Mouse (Mus musculus): Measurements from ENCODE around the gene Spg11. TPM values are rescaled to one million over a fixed set of nuclear protein-coding genes. Genes with fewer than 3 reads are reported as not detected.
A peak's percentile ranks its signal among the peaks of the same experiment; 100 is the strongest.

Spg11 gene
- polyA plus RNA-seq, 1 experiment from 2014 or later, result 4.7 TPM

DNA sequence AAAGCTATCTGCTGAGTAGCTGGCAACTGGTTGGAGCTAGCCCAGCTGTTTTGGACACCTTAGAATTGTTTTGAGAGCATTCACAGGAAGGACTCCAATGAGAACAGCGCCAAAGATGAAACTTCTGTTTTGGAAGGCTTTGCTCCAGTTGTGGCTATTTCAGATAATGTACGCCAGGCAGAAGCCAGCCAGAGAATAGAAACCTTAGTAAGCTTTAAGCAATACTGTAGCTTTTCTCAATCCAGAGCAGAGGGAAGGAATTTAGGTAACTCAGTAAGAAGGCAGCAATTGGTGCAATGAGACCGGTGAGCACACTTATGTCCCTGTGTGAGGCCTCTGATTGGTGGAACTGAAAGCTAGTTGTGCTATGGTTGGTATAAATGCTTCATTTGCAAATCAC is 24.9 kb upstream of the Spg11 start:
- no peak for ATAC-seq (replicated peaks; ENCODE audit: insufficient number of reproducible peaks, insufficient read depth, low FRiP score, low read depth)
- peaks cover 9% of the 10 kb centered on the region for H3K4me1 ChIP-seq (replicated peaks)
- no peak overlapping the region for H3K4me3 ChIP-seq
- H3K9ac ChIP-seq, result no peak overlapping the region
- H3K9me3 ChIP-seq (replicated peaks), result no peaks in the 10 kb centered on the region
- H3K27ac ChIP-seq, result no peak overlapping the region
- H3K27me3 ChIP-seq, result no peaks in the 10 kb centered on the region
- WGBS, result 88% methylated on average over 3 of the region's 3 CpGs
- H3K36me3 ChIP-seq, result no peaks in the 10 kb centered on the region
- H3K4me2 ChIP-seq, result no peak overlapping the region

DNA sequence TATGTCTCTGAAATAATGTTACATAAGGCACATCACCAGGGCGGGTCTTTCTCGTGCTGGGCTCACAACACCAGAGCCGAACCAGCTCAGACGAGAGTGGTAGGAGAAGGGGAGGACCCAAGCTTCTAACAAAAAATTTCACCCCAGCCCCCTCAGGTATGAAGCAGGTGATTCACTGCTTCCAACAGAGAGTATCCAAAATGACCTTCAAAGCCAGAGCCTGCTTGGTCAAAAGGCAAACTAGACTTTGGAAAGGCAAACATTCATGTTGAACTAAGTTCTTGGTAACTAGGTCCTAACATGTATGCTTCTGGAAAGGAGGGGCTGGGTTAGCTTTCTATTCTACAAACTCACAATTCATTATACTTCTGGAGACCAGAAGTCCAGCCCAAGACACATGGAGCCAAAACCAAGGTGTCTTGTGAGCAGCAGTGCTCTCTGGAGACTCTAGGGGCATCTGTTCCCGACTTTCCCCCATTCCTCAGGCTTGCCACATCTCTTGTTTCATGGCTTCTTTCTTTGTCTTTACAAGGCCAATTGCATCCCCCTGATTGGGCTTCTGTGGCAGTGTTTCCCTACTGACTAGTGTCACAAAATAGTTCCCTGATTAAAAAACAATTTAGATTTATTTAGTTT is 23.3 kb upstream of the Spg11 start:
- H3K4me3 ChIP-seq, result no peak overlapping the region
- peaks cover under 1% of the 10 kb centered on the region; the same call in 1 of the 2 replicates for H3K4me1 ChIP-seq (replicated peaks)
- H3K4me2 ChIP-seq, result no peak overlapping the region
- H3K27me3 ChIP-seq, result no peaks in the 10 kb centered on the region
- no peaks in the 10 kb centered on the region for H3K9me3 ChIP-seq (replicated peaks)
- H3K27ac ChIP-seq, result no peak overlapping the region
- no peaks in the 10 kb centered on the region for H3K36me3 ChIP-seq
- 69% methylated on average over 5 of the region's 5 CpGs for WGBS
- no peak overlapping the region for H3K9ac ChIP-seq
- no peak for ATAC-seq (replicated peaks; ENCODE audit: insufficient number of reproducible peaks, insufficient read depth, low FRiP score, low read depth)

DNA sequence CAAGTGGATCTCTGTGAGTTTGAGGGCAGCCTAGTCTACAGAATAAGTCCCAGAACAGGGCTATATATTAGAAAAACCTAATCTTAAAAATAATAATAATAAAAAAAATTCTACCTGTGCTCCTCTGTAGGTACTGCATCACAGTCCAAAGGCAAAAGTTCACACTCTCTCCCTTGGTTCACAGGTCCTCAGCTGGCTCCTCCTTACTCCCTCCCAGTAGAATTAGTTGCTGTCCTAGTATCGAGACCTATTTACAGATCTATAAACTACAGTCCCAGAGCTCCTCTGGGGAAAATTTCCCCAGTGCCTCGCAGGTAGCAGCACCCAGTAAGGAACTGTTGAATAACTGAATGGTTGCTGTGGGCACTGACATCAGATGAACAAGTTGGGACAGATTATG is 22.6 kb upstream of the Spg11 start:
- no peak overlapping the region for H3K4me2 ChIP-seq
- WGBS, result 71% methylated on average over 2 of the region's 2 CpGs
- no peaks in the 10 kb centered on the region for H3K9me3 ChIP-seq (replicated peaks)
- no peaks in the 10 kb centered on the region for H3K4me1 ChIP-seq (replicated peaks)
- no peaks in the 10 kb centered on the region for H3K27me3 ChIP-seq
- no peak overlapping the region for H3K9ac ChIP-seq
- H3K4me3 ChIP-seq, result no peak overlapping the region
- no peaks in the 10 kb centered on the region for H3K36me3 ChIP-seq
- H3K27ac ChIP-seq, result no peak overlapping the region
- ATAC-seq (replicated peaks; ENCODE audit: insufficient number of reproducible peaks, insufficient read depth, low FRiP score, low read depth), result no peak

DNA sequence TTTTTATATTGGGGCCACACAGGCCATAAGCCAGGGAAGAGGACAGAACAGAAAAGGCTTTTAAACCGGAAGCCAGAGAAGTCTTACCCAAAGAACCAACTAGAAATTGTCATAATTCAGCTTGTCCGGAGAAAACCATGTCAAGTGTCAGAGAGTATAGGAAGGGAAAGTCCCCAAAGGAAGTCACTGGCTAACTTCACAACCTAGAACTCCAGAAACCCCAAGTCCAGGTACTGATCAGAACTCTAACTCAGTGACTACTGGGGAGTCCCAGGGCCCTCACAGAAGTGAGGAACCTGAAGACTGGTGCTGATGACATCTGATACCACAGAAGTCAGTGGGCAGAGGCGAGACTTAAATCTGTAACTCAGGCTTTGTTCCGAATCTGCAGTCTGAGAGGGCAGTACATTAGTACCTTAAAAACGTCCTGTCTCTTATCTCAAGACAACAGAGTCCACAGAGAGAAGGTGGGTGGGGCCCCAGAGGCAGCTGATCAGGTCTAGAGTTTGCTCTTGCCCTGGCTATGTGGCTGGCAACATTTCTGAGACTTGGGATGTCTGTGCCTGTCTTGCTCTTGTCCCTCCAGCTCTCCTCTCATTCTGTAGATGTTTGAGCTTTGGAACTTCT is 19.8 kb upstream of the Spg11 start:
- ATAC-seq (replicated peaks; ENCODE audit: insufficient number of reproducible peaks, insufficient read depth, low FRiP score, low read depth), result no peak
- H3K4me2 ChIP-seq, result no peak overlapping the region
- H3K4me1 ChIP-seq (replicated peaks), result no peaks in the 10 kb centered on the region
- H3K9me3 ChIP-seq (replicated peaks), result no peaks in the 10 kb centered on the region
- H3K36me3 ChIP-seq, result no peaks in the 10 kb centered on the region
- H3K27me3 ChIP-seq, result no peaks in the 10 kb centered on the region
- H3K4me3 ChIP-seq, result no peak overlapping the region
- no peak overlapping the region for H3K9ac ChIP-seq
- H3K27ac ChIP-seq, result no peak overlapping the region
- 47% methylated on average over 5 of the region's 5 CpGs for WGBS

DNA sequence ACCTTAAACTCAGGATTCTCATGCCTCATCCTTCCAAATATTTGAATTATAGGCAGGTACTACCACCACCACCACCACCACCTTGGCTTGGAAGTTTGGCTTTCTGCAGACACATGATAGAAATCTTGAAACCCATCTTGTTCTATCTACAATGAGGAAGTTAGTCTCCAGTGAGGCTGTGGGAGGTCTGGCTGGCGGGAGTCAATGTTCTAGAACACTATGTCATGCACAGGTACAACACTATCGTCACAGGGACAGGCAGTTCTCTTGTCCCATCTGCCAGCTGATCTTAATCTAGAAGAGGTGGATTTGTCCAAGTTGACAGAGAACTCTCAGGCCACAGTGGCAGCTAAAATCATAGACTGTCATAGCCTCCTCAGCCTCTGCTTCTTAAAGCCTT is 14.4 kb upstream of the Spg11 start:
- no peaks in the 10 kb centered on the region for H3K4me1 ChIP-seq (replicated peaks)
- 61% methylated on average over 2 of the region's 2 CpGs for WGBS
- H3K4me2 ChIP-seq, result no peak overlapping the region
- H3K9me3 ChIP-seq (replicated peaks), result no peaks in the 10 kb centered on the region
- no peak overlapping the region for H3K4me3 ChIP-seq
- H3K36me3 ChIP-seq, result no peaks in the 10 kb centered on the region
- ATAC-seq (replicated peaks; ENCODE audit: insufficient number of reproducible peaks, insufficient read depth, low FRiP score, low read depth), result no peak
- H3K27me3 ChIP-seq, result no peaks in the 10 kb centered on the region
- H3K9ac ChIP-seq, result no peak overlapping the region
- H3K27ac ChIP-seq, result no peak overlapping the region

DNA sequence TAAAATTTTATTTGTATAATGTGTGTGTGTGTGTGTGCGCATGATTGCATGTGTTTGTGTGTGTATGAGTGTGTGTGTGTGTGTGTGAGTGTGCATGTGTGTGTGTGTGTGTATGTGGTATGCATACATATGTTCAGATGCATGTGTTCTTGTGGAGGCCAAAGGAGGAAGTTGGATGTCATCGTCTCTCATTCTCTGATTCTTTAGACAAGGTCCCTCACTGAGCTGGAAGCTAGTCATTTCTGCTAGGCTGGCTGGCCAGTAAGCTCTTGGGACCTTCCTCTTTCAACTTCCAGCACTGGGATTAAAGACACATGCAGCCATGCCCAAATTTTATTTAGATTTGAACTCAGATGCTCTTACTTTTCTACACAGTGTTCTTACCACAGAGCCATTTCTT is 13.9 kb upstream of the Spg11 start:
- WGBS, result 63% methylated on average over 2 of the region's 2 CpGs

DNA sequence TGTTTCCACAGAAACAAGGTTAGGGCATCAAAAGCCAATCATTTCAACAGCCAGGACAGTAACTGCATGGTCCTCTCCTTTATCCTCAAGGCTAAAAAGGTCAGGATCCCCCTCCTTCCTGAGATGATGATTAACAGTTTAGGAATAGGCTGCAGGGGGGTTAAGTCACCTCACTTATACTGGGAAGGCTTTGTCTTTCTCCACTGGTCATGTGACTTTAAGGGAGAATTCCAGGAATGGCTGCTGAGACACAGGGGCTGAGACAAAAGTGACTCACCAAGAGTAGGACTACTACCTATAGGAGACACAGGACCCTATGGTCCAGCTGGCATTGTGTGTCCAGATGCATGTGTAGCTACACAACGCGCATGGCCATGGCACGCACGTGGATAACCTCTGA is 9.4 kb upstream of the Spg11 start:
- Histone ChIP-seq H3K9ac (no peak overlapping the region), H3K4me3 (no peak overlapping the region), H3K4me2 (no peak overlapping the region), H3K27ac (no peak overlapping the region), H3K27me3 (no peaks in the 10 kb centered on the region), H3K36me3 (no peaks in the 10 kb centered on the region), H3K9me3 (replicated peaks) (no peaks in the 10 kb centered on the region), H3K4me1 (replicated peaks) (peaks cover 10% of the 10 kb centered on the region; the same call in 1 of the 2 replicates)
- WGBS, result 95% methylated on average over 4 of the region's 4 CpGs
- no peak for ATAC-seq (replicated peaks; ENCODE audit: insufficient number of reproducible peaks, insufficient read depth, low FRiP score, low read depth)

More for the DNA sequence above, 13.9 kb upstream of the Spg11 start:
- Histone ChIP-seq H3K27ac (no peak overlapping the region), H3K4me1 (replicated peaks) (no peaks in the 10 kb centered on the region), H3K9ac (no peak overlapping the region), H3K27me3 (no peaks in the 10 kb centered on the region), H3K36me3 (no peaks in the 10 kb centered on the region), H3K9me3 (replicated peaks) (no peaks in the 10 kb centered on the region), H3K4me3 (no peak overlapping the region), H3K4me2 (no peak overlapping the region)
- no peak for ATAC-seq (replicated peaks; ENCODE audit: insufficient number of reproducible peaks, insufficient read depth, low FRiP score, low read depth)

DNA sequence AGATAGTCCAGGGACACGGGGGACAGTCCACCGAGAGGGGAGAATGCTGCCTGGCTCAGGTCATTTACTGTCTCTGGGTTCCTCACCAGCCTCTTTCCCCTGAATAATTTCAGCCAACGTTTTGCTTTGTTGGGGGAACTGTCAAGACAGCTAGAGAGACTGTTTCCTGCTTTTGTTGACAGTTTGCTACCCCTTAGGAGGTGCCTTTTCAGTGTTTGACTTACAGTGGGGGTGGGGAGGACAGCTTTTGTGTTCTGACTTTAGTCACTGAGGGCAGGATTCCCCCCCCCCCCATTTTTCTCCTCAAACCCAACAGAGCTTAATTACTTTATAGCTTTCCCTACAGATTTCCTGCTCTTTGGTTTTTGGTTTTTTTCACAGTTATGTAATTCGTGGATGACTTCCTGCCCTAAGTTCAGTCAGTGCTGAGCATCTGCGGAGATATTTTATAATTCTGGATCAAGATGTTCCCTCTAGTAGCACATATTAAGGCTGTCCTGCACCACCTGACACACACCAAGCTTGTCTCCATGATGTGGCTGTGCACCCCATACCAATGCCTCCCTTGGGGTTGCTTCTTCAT is 8.7 kb upstream of the Spg11 start:
- ATAC-seq (replicated peaks; ENCODE audit: insufficient number of reproducible peaks, insufficient read depth, low FRiP score, low read depth), result no peak
- H3K4me3 ChIP-seq, result no peak overlapping the region

DNA sequence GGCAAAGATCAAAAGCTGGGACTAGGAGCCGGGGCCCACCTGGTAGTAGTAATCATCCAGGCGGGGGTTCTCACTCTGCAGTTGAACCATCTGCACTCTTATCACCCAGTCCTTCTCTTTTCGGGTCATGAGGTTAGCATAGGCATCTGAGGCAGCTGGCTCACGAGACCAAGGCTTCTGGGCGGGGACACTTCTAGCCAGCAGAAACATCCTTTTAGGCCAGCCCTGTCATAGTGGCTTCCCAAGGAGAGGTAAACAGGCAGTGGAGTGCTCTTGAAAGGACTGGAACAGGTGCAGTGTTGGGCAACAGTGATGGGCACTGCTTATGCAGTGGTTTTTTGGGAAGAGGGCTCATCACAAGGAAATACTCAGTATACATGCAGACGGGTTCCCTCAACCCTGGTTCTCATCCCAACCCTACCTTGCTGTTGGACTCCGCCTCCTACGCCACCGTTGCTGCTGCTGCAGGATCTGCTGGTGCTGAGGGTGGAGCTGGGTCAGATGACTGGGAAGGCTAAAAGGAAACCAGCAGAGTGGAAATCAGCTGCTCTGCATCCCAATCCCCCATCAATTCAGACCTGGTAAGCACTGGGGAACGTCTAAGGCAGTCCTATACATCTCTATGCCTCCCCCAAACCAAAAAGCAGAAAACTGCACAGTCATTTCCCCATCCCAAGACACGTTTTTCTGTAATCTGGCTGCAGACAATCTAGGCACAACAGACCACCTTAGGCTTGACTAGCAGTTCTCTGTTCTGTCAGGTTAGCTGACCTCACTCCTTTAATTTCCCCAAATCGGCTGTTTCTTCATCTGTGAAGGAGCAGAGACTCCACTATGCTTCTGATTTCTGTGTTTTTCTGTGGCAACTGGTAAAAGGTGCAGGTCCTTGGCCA is 7.7 kb upstream of the Spg11 start:
- H3K4me2 ChIP-seq, result no peak overlapping the region
- H3K9ac ChIP-seq, result no peak overlapping the region
- H3K27me3 ChIP-seq, result no peaks in the 10 kb centered on the region
- H3K4me1 ChIP-seq (replicated peaks), result peaks cover 10% of the 10 kb centered on the region; the same call in 1 of the 2 replicates
- WGBS, result 46% methylated on average over 12 of the region's 12 CpGs
- ATAC-seq (replicated peaks; ENCODE audit: insufficient number of reproducible peaks, insufficient read depth, low FRiP score, low read depth), result no peak
- H3K4me3 ChIP-seq, result no peak overlapping the region
- no peak overlapping the region for H3K27ac ChIP-seq
- no peaks in the 10 kb centered on the region for H3K36me3 ChIP-seq
- no peaks in the 10 kb centered on the region for H3K9me3 ChIP-seq (replicated peaks)

More for the DNA sequence above, 8.7 kb upstream of the Spg11 start:
- H3K27ac ChIP-seq, result no peak overlapping the region
- H3K4me2 ChIP-seq, result no peak overlapping the region
- peaks cover 10% of the 10 kb centered on the region; the same call in 1 of the 2 replicates for H3K4me1 ChIP-seq (replicated peaks)
- no peaks in the 10 kb centered on the region for H3K36me3 ChIP-seq
- WGBS, result 45% methylated on average over 5 of the region's 5 CpGs
- no peak overlapping the region for H3K9ac ChIP-seq
- H3K9me3 ChIP-seq (replicated peaks), result no peaks in the 10 kb centered on the region
- H3K27me3 ChIP-seq, result no peaks in the 10 kb centered on the region

DNA sequence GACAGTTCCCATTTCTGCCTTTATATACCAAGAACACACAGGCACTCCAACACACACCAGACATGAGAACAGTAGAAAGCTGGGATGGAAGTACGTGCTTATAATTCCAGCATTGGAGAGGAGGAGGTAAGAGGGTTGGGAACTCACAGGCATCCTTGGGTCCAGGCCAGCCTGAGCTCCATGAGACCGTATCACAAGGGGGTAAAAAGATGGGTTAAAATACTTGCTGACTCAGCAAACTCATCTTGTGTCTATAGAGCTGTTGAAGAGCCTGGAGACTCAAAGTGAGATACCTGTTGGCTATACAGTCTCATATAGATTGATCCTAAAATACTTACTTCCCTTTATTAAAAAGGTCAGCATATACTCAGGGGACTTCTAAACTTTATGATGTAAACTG is 1.3 kb downstream of the Spg11 start:
- no peak overlapping the region for H3K9ac ChIP-seq
- H3K4me2 ChIP-seq, result peak overlapping the region; percentile 71; the same call in 1 of the 2 replicates
- H3K36me3 ChIP-seq, result peaks cover 17% of the 10 kb centered on the region
- H3K27me3 ChIP-seq, result no peaks in the 10 kb centered on the region
- 76% methylated on average over 2 of the region's 2 CpGs for WGBS
- no peaks in the 10 kb centered on the region for H3K9me3 ChIP-seq (replicated peaks)
- peaks cover 13% of the 10 kb centered on the region for H3K4me1 ChIP-seq (replicated peaks)
- H3K27ac ChIP-seq, result no peak overlapping the region
- ATAC-seq (replicated peaks; ENCODE audit: insufficient number of reproducible peaks, insufficient read depth, low FRiP score, low read depth), result no peak
- no peak overlapping the region for H3K4me3 ChIP-seq

DNA sequence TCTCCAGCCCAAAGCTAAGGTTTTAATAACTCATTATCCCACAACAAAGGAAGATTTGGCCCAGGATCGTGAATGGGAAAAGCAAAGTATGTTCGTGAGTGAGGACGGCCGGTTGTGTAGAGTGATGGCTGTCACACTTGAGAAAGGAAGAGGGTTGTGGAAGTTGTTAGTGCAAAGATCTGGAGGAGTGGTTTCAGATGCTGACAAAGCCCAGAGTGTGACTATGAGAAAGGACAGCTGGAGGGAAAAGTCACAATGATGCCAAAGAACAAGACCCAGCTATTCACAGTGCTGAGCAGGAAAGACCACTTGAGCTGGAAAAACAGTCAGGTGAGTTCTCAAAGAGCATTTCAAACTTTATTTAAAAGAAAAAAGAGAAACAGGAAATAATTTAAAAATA is 8.5 kb downstream of the Spg11 start:
- Histone ChIP-seq H3K27ac (peak overlapping the region; percentile 22; the same call in 1 of the 2 replicates), H3K36me3 (peaks cover 40% of the 10 kb centered on the region), H3K9me3 (replicated peaks) (no peaks in the 10 kb centered on the region), H3K4me2 (no peak overlapping the region), H3K9ac (no peak overlapping the region), H3K4me3 (no peak overlapping the region), H3K4me1 (replicated peaks) (no peaks in the 10 kb centered on the region), H3K27me3 (no peaks in the 10 kb centered on the region)
- ATAC-seq (replicated peaks; ENCODE audit: insufficient number of reproducible peaks, insufficient read depth, low FRiP score, low read depth), result no peak
- 58% methylated on average over 4 of the region's 4 CpGs for WGBS

All from heart, embryonic 15.5 days (tissue).